Mouse (Mus musculus) bone marrow, adult 2 months (tissue): ENCODE results near the gene Gzmg. TPM values are rescaled to one million over a fixed set of nuclear protein-coding genes. Genes with fewer than 3 reads are reported as not detected.
A peak's percentile ranks its signal among the peaks of the same experiment; 100 is the strongest.
"Not testable (repeated sequence)": the region's sequence is repeated elsewhere in the genome, so short reads cannot be mapped to it uniquely, and the experiment has no call there.

Source experiments
- H3K27ac ChIP-seq: fragments of 200-500 bp; 2 replicates; pipeline ENCODE4 v1.5.1; 2012; ENCODE audit warnings: low read depth, mild to moderate bottlenecking, control low read depth, inconsistent platforms, low read length; ENCODE audit not compliant: control insufficient read depth, poor library complexity, insufficient read depth
- H3K4me1 ChIP-seq: fragments of 200-500 bp; 2 replicates; pipeline ENCODE4 v1.6.1; 2011; ENCODE audit warnings: low read length; ENCODE audit not compliant: control insufficient read depth, insufficient read depth
- H3K4me3 ChIP-seq: fragments of 200-500 bp; replicated peaks from 2 replicates; pipeline ENCODE3; 2011; ENCODE audit warnings: mild to moderate bottlenecking, low read depth, low read length, control low read depth; ENCODE audit not compliant: control insufficient read depth
- CTCF ChIP-seq: fragments of 200-500 bp; IDR thresholded peaks from 2 replicates; pipeline ENCODE4 v1.5.1; 2011; ENCODE audit warnings: low read length, control low read depth; ENCODE audit not compliant: control insufficient read depth, insufficient read depth
- POLR2A ChIP-seq: fragments of 200-500 bp; IDR thresholded peaks from 2 replicates; pipeline ENCODE4 v1.6.1; 2011; ENCODE audit warnings: low read depth, mild to moderate bottlenecking, control low read depth, low read length, borderline replicate concordance; ENCODE audit not compliant: control insufficient read depth
- WGBS: fragments of 180-500 bp; shearing (Covaris S2); methylation state at CpG from one replicate; pipeline ENCODE4 v1.1.7; 2018; 5-methylcytosine and 5-hydroxymethylcytosine counted together
- polyA plus RNA-seq: library from polyadenylated mRNA; stranded (reverse); fragments of >200 nt; gene quantifications from 2 replicates; pipeline ENCODE4 v1.2.4, GENCODE M21; 2011; ENCODE audit warnings: low replicate concordance; ENCODE audit not compliant: missing spikeins, insufficient read depth, insufficient read length

Gene Gzmg
- polyA plus RNA-seq, 1 experiment = not detected

DNA sequence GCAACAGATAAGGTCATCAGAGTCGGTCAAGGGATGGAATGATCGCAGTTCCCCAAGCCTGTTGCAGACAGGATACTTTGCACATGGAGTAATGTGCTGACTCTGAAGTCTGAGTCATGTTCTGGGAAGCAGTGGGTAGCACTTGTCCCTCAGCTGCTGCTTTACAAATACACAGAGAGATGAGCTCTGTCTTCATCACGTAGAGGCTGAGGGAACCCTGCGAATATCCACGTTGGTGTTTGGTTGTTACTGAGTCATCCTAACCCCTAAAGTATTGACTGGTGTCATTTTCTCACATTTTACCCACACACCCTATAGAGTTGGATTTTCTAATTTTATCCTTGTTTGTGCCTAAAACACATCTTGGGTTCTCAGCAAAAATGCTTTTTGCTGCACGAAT, 8.6 kb upstream of the Gzmg start:
- H3K4me3 ChIP-seq = no peak overlapping the region
- no peak for TF ChIP-seq CTCF
- no peak for TF ChIP-seq POLR2A
- no peaks in the 10 kb centered on the region for H3K4me1 ChIP-seq
- WGBS = 59% methylated on average over 6 of the region's 6 CpGs
- no peak overlapping the region for H3K27ac ChIP-seq

DNA sequence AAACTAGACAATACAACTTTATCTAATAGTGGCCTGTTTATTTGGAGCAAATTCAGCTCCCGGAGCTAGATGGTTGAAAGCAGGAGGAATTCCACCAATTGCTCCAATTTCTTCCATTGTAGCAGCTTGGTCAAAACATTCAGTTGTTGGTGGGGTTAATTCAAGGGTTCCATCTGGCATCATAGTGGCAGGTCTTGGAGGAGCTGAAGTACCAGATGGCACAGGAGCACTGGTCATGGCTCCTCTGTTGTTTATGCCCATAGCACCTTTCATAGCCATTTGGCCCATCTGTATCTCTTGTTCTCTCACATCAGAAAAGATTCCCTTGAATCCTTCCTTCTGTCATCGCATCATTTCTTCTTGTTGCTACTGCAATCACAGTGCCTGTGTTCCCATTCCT, 2.7 kb upstream of the Gzmg start:
- 73% methylated on average over 2 of the region's 2 CpGs for WGBS
- Histone ChIP-seq H3K4me1 (no peaks in the 10 kb centered on the region), H3K27ac (no peak overlapping the region), H3K4me3 (no peak overlapping the region)
- TF ChIP-seq CTCF (no peak), POLR2A (no peak)

DNA sequence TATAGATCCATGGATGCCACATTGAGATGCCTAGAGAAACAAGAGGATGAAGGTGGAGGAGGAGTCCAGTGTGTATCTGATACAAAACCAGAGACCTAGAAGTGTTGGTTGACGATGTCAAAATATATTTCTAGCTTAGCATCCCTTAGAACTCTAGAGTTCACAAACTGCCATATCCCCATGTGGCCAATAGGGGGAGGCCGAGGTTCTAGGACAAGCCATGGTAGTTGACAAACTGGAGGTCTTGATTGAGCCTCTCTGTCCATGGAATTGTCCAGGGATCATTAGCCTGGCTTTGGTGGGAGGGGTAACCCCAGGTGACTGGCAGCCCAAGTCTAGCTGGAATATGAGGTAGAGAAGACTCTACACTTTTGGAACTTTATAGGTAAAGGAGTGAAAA, 4.0 kb downstream of the Gzmg start:
- WGBS = 59% methylated on average over 2 of the region's 2 CpGs
- no peaks in the 10 kb centered on the region for H3K4me1 ChIP-seq
- no peak for TF ChIP-seq POLR2A
- no peak for TF ChIP-seq CTCF
- no peak overlapping the region for H3K27ac ChIP-seq
- H3K4me3 ChIP-seq = no peak overlapping the region

DNA sequence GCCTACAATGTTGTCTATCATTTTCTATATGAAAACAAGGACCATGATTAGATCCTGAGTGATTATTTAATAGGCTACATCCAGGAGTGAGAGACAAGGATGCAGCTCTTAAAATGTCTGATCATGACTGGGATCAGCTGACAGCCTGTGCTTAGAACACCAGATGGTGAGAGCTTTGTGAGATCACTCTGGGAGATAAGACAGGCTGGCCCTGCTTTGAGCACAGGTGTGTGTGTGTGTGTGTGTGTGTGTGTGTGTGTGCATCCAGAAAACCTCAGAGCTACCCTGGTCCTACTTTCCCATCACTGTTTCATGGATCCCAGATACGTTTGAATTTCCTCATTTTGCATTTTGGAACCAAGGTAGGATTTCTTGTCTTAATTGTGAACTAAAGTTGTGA, 25.7 kb downstream of the Gzmg start:
- not testable (repeated sequence) for H3K4me1 ChIP-seq, H3K4me3 ChIP-seq, H3K27ac ChIP-seq
- WGBS = 47% methylated on average over 1 of the region's 1 CpGs

DNA sequence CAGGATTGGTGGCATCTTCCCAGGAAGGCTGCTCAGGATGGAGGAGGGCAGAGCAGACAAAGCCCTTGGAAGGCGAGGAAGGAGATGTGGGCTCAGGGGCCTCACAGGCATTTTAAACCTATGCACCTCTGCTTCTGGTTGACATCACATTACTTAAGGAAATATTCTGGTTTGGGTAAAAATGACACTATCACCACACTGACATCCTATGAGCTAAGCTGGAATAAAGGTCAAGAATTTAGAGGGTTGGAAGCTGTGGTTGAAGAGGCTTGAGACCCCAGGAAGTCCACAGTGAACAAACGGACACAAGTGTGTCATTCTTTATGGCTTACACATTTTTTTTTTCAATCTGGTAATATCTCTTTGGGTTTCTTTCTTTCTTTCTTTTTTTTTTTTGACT, 26.9 kb downstream of the Gzmg start, which contains the start of gene Gzmd:
Gene Gzmd (minus strand): TSS at position 101 of the 400 bp plus-strand sequence.
- 53% methylated on average over 2 of the region's 2 CpGs for WGBS
- not testable (repeated sequence) for H3K4me1 ChIP-seq, H3K27ac ChIP-seq, H3K4me3 ChIP-seq

DNA sequence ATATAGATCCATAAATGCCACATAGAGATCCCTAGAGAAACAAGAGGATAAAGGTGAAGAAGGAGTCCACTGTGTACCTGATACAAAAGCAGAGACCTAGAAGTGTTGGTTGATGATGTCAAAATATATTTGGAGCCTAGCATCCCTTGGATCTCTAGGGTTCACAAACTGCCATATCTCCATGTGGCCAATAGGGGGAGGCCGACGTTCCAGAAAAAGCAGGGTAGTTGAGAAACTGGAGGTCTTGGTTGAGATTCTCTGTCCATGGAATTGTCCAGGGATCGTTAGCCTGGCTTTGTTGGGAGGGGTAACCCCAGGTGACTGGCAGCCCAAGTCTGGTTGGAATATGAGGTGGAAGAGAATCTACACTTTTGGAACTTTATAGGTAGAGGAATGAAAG, 31.0 kb downstream of the Gzmg start:
- no peak overlapping the region for H3K27ac ChIP-seq
- no peak overlapping the region for H3K4me3 ChIP-seq
- TF ChIP-seq POLR2A (no peak), CTCF (0 out of 2 replicates have a peak, but pooled peaks have one; percentile 4)
- WGBS = 41% methylated on average over 3 of the region's 3 CpGs
- no peaks in the 10 kb centered on the region for H3K4me1 ChIP-seq

DNA sequence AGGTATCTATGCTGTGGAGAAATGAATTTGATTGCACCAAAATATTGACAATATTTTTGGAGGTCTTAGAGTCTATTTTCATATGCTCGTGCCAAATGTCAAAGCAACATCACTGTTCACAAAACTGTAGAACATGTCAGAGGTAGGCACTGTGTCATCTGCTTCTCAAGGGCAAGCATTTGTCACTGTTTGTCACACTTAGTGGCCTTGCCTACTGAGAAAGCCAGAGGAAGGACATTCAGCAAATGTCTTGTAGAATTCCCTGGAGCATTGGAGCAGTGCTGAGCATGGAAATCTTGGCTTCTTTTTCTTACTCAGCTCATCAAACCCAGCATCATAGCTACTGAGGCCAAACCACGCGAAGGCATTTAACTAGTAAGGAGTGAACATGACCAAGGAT, 35.9 kb downstream of the Gzmg start:
- no peaks in the 10 kb centered on the region for H3K4me1 ChIP-seq
- H3K4me3 ChIP-seq = no peak overlapping the region
- TF ChIP-seq POLR2A = no peak
- no peak for TF ChIP-seq CTCF
- no peak overlapping the region for H3K27ac ChIP-seq
- WGBS = 71% methylated on average over 3 of the region's 3 CpGs

DNA sequence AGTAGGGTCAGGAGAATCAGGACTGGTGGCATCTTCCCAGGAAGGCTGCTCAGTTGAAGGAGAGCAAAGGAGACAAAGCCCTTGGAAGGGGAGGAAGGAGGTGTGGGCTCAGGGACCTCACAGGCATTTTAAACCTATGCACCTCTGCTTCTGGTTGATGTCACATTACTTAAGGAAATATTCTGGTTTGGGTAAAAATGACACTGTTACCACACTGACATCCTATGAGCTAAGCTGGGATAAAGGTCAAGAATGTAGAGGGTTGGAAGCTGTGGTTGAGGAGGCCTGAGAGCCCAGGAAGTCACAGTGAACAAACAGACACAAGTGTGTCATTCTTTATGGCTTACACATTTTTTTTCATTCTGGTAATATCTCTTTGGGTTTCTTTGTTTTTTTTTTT, 38.9 kb downstream of the Gzmg start, which contains the start of gene Gzme:
Gene Gzme (minus strand): TSS at position 101 of the 400 bp plus-strand sequence.
- TF ChIP-seq POLR2A = no peak
- no peak for TF ChIP-seq CTCF
- no peak within 1 kb of the TSS for H3K4me3 ChIP-seq
- H3K27ac ChIP-seq = no peak within 1 kb of the TSS
- no peaks in the 10 kb centered on the region for H3K4me1 ChIP-seq

DNA sequence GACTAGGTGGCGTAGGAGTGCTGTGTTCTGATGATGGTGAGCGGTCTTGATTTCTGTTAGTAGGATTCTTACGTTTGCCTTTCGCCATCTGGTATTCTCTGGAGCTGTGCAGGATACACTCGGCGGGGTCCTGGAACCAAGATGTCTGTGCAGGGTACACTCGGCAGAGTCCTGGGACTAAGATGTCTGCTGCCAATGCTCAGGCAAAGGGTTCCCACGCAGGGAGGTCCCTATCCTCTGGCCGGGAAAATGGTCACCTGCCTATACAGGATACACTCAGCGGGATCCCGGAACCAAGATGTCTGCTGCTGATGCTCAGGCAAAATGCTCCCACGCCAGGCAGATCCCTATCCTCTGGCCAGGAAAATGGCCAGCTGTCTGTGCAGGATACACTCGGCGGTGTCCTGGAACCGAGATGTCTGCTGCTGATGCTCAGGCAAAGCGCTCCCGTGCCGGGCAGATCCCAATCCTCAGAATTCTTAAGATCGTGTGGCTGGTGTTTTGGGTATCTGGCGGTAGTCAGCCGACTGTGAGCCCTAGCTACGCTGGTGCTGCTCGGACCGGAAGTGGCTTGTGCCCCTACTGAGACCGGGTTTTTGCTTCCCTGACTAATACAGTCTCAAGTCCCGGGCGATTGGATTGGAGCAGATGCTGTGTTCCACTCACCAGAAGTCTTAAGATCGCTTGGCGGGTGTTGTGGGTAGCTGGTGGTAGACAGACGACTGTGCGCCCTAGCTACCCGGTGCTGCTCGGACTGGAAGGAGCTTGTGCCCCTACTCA, 43.7 kb downstream of the Gzmg start:
- H3K4me1 ChIP-seq, H3K27ac ChIP-seq, H3K4me3 ChIP-seq: not testable (repeated sequence)
- WGBS = 83% methylated on average over 33 of the region's 33 CpGs

Other genes with a start within 250 kb of the Gzmg start
- gene Cma1, start 214.9 kb downstream of the Gzmg start, polyA plus RNA-seq = not detected in 2 replicates
- not detected in 2 replicates for gene Cma2, start 208.6 kb downstream of the Gzmg start, polyA plus RNA-seq
- not detected in 2 replicates for gene Mcpt1, start 141.6 kb downstream of the Gzmg start, polyA plus RNA-seq
- not detected in 2 replicates for gene Mcpt9, start 129.1 kb downstream of the Gzmg start, polyA plus RNA-seq
- gene Mcpt2, start 117.5 kb downstream of the Gzmg start, polyA plus RNA-seq = not detected in 2 replicates
- not detected in 2 replicates for gene Mcpt4, start 97.3 kb downstream of the Gzmg start, polyA plus RNA-seq
- gene Mcpt8, start 74.3 kb downstream of the Gzmg start, polyA plus RNA-seq = 15.4 and 51.6 TPM in 2 replicates
- gene Ctsg, start 57.0 kb downstream of the Gzmg start, polyA plus RNA-seq = 26.7 and 86.1 TPM in 2 replicates
- gene Gzme, start 39.0 kb downstream of the Gzmg start, polyA plus RNA-seq = not detected in 2 replicates
- gene Gzmd, start 27.0 kb downstream of the Gzmg start, polyA plus RNA-seq = not detected in 2 replicates
- gene Gzmn, start 15.0 kb upstream of the Gzmg start, polyA plus RNA-seq = not detected in 2 replicates
- not detected in 2 replicates for gene Gzmf, start 51.8 kb upstream of the Gzmg start, polyA plus RNA-seq
- gene Gzmc, start 75.1 kb upstream of the Gzmg start, polyA plus RNA-seq = not detected in 2 replicates
- not detected in 2 replicates for gene Gzmb, start 102.7 kb upstream of the Gzmg start, polyA plus RNA-seq
- gene Atp12a, start 205.5 kb upstream of the Gzmg start, polyA plus RNA-seq = not detected in 2 replicates
- 2.6 and 9.9 TPM in 2 replicates for gene Rnf17, start 243.0 kb upstream of the Gzmg start, polyA plus RNA-seq